Mouse (Mus musculus) liver, embryonic 14.5 days (tissue): ENCODE data around the gene Nrros. TPM values are rescaled to one million over a fixed set of nuclear protein-coding genes. Genes with fewer than 3 reads are reported as not detected.

Source experiments
- ATAC-seq: fragments of 200-750 bp; cut with Nextera tagmentation; 2 replicates; pipeline ENCODE4 v1.8.0; 2017; ENCODE audit warnings: moderate number of reproducible peaks, mild to moderate bottlenecking, moderate library complexity; ENCODE audit not compliant: insufficient read depth
- DNase-seq, 3 experiments: peaks; one replicate each; pipeline ENCODE4 v3.0.0-alpha.2; 2012 to 2013; ENCODE audit warnings: low read depth in 3 of 3, low spot score in 3 of 3
- H3K27ac ChIP-seq: fragments of 300-500 bp; sonication (generic); 2 replicates; pipeline ENCODE4 v1.5.1; 2014; ENCODE audit warnings: moderate library complexity, mild to moderate bottlenecking, control low read depth, inconsistent platforms
- H3K27me3 ChIP-seq: fragments of 300-500 bp; sonication (generic); 2 replicates; pipeline ENCODE4 v1.6.1; 2014; ENCODE audit warnings: mild to moderate bottlenecking, low read length, moderate library complexity; ENCODE audit not compliant: control insufficient read depth, insufficient read depth
- H3K36me3 ChIP-seq: fragments of 300-500 bp; sonication (generic); replicated peaks from 2 replicates; pipeline ENCODE4 v1.6.1; 2014; ENCODE audit warnings: low read depth; ENCODE audit not compliant: control insufficient read depth, insufficient read depth
- H3K4me1 ChIP-seq, 2 experiments: fragments of 200-500 bp in 1 of 2; fragments of 300-500 bp in 1 of 2; sonication (generic) in 1 of 2; replicated peaks; 2 replicates each; pipeline ENCODE4 v1.6.1; 2012 to 2014; ENCODE audit warnings: antibody characterized with exemption in 1 of 2, inconsistent platforms in 1 of 2, low read length in 1 of 2; ENCODE audit not compliant: control insufficient read depth in 2 of 2, insufficient read depth in 2 of 2
- H3K4me2 ChIP-seq: fragments of 300-500 bp; sonication (generic); 2 replicates; pipeline ENCODE4 v1.6.1; 2014; ENCODE audit warnings: low read depth, mild to moderate bottlenecking, control low read depth, moderate library complexity
- H3K4me3 ChIP-seq, 2 experiments: fragments of 200-500 bp in 1 of 2; fragments of 300-500 bp in 1 of 2; sonication (generic) in 1 of 2; 2 replicates each; pipeline ENCODE4 v1.5.1; 2012 to 2014; ENCODE audit warnings: low read depth in 2 of 2, low read length in 2 of 2, mild to moderate bottlenecking in 2 of 2, control low read depth in 1 of 2, inconsistent platforms in 1 of 2, moderate library complexity in 1 of 2; ENCODE audit not compliant: insufficient read depth in 1 of 2
- H3K9ac ChIP-seq: fragments of 300-500 bp; sonication (generic); replicated peaks from 2 replicates; pipeline ENCODE4 v1.6.1; 2014; ENCODE audit warnings: mild to moderate bottlenecking, control low read depth, moderate library complexity
- H3K9me3 ChIP-seq: fragments of 300-500 bp; sonication (generic); 2 replicates; pipeline ENCODE4 v1.6.1; 2016; ENCODE audit warnings: low read length, mixed read lengths; ENCODE audit not compliant: control insufficient read depth
- CTCF ChIP-seq: IDR thresholded peaks from 2 replicates; pipeline ENCODE4 v1.5.1; 2016; ENCODE audit warnings: antibody characterized with exemption, low read depth, control low read depth
- EP300 ChIP-seq: IDR thresholded peaks from 2 replicates; pipeline ENCODE4 v1.6.1; 2016; ENCODE audit warnings: antibody characterized with exemption, low read depth
- WGBS: fragments of 180-500 bp; shearing (Covaris S2); extraction: QIAGEN DNeasy Blood & Tissue Kit; methylation state at CpG from one replicate; pipeline ENCODE4 v1.1.7; 2014; ENCODE audit not compliant: insufficient replicate concordance; 5-methylcytosine and 5-hydroxymethylcytosine counted together
- polyA plus RNA-seq, 2 experiments: library from polyadenylated mRNA; depleted of rRNA in 1 of 2; stranded (reverse) in 1 of 2; unstranded in 1 of 2; fragments of >200 nt; fragmentation: Nextera tagmentation in 1 of 2; extraction: Ambion mirVana in 1 of 2; gene quantifications; 2 replicates each; pipeline versions ENCODE4 v1.2.1 to v1.2.3; 2012 to 2014

Nrros gene
- polyA plus RNA-seq, 2 experiments: 11.6 to 18.9 TPM

- Histone ChIP-seq H3K36me3 (peaks cover 2% of the 10 kb centered on the region; the same call in 1 of the 2 replicates), H3K9me3 (no peaks in the 10 kb centered on the region), H3K4me1 (peaks cover 0 to 4% of the 10 kb centered on the region in 2 experiments; a peak in 2 of 4 replicates), H3K27me3 (no peaks in the 10 kb centered on the region), H3K4me2 (no peak overlapping the region), H3K4me3 (no peak overlapping the region), H3K27ac (no peak overlapping the region), H3K9ac (no peak overlapping the region)
- 83% methylated on average over 1 of the region's 1 CpGs for WGBS
- DNase-seq: no peak
- no peak for TF ChIP-seq CTCF
- no peak for TF ChIP-seq EP300
- no peak for ATAC-seq
Observed at GRCm38 (mm10) chr16:32153976-32154375, 11.4 kb downstream of the Nrros start.

GRCm38 (mm10) chr16:32147589-32148207, 17.7 kb downstream of the Nrros start:
- H3K9me3 ChIP-seq: no peaks in the 10 kb centered on the region; the same call in none of the 2 replicates
- peak overlapping the region in 1 of 2 experiments; percentile 20; a peak in 3 of 4 replicates for H3K4me3 ChIP-seq
- peaks cover 24% of the 10 kb centered on the region for H3K36me3 ChIP-seq
- ATAC-seq (no peak), DNase-seq (no peak)
- H3K27me3 ChIP-seq: no peaks in the 10 kb centered on the region
- H3K9ac ChIP-seq: 0 out of 2 replicates have a peak overlapping the region, but pooled peaks have one; percentile 18
- peak overlapping the region; percentile 37; the same call in 1 of the 2 replicates for H3K27ac ChIP-seq
- H3K4me2 ChIP-seq: peak overlapping the region; percentile 28; the same call in 1 of the 2 replicates
- 63% methylated on average over 10 of the region's 13 CpGs for WGBS
- TF ChIP-seq EP300: no peak
- no peak for TF ChIP-seq CTCF
- H3K4me1 ChIP-seq: 0 out of 4 replicates have a peak, but pooled peaks cover 0 to 2% of the 10 kb centered on the region in 2 experiments

- no peak overlapping the region for H3K27ac ChIP-seq
- DNase-seq (no peak), ATAC-seq (no peak)
- 84% methylated on average over 17 of the region's 17 CpGs for WGBS
- H3K9me3 ChIP-seq: no peaks in the 10 kb centered on the region; the same call in none of the 2 replicates
- H3K4me3 ChIP-seq: no peak overlapping the region
- no peak overlapping the region for H3K9ac ChIP-seq
- peaks cover 26% of the 10 kb centered on the region for H3K36me3 ChIP-seq
- H3K4me2 ChIP-seq: no peak overlapping the region
- 0 out of 4 replicates have a peak, but pooled peaks cover 0 to 2% of the 10 kb centered on the region in 2 experiments for H3K4me1 ChIP-seq
- TF ChIP-seq EP300 (no peak), CTCF (no peak)
- H3K27me3 ChIP-seq: no peaks in the 10 kb centered on the region
Observed at GRCm38 (mm10) chr16:32144592-32144991, 20.8 kb downstream of the Nrros start.

GRCm38 (mm10) chr16:32143766-32144165, 21.6 kb downstream of the Nrros start:
- no peak overlapping the region for H3K4me3 ChIP-seq
- no peak for DNase-seq
- H3K27ac ChIP-seq: no peak overlapping the region
- H3K27me3 ChIP-seq: no peaks in the 10 kb centered on the region
- no peaks in the 10 kb centered on the region; the same call in none of the 2 replicates for H3K9me3 ChIP-seq
- TF ChIP-seq CTCF (no peak), EP300 (no peak)
- no peak overlapping the region for H3K4me2 ChIP-seq
- no peak for ATAC-seq
- 87% methylated on average over 15 of the region's 15 CpGs for WGBS
- 0 out of 4 replicates have a peak, but pooled peaks cover 0 to 2% of the 10 kb centered on the region in 2 experiments for H3K4me1 ChIP-seq
- no peak overlapping the region for H3K9ac ChIP-seq
- H3K36me3 ChIP-seq: peaks cover 26% of the 10 kb centered on the region

GRCm38 (mm10) chr16:32138954-32139353, 26.4 kb downstream of the Nrros start:
- TF ChIP-seq CTCF (no peak), EP300 (no peak)
- H3K4me3 ChIP-seq: no peak overlapping the region
- ATAC-seq (no peak), DNase-seq (no peak)
- no peaks in the 10 kb centered on the region; the same call in none of the 2 replicates for H3K9me3 ChIP-seq
- H3K9ac ChIP-seq: no peak overlapping the region
- WGBS: 82% methylated on average over 1 of the region's 1 CpGs
- H3K36me3 ChIP-seq: peaks cover 14% of the 10 kb centered on the region
- no peaks in the 10 kb centered on the region for H3K27me3 ChIP-seq
- H3K4me2 ChIP-seq: no peak overlapping the region
- no peak overlapping the region for H3K27ac ChIP-seq
- H3K4me1 ChIP-seq: no peaks in the 10 kb centered on the region
